Mouse (Mus musculus) hindbrain, embryonic 16.5 days (tissue): Measurements from ENCODE around the gene Esrrg. TPM values are rescaled to one million over a fixed set of nuclear protein-coding genes. Genes with fewer than 3 reads are reported as not detected.

Experiments used
- ATAC-seq: fragments of 200-750 bp; cut with Nextera tagmentation; 2 replicates; pipeline ENCODE4 v1.8.0; 2017; ENCODE audit warnings: moderate TSS enrichment, moderate library complexity
- H3K27ac ChIP-seq: fragments of 300-500 bp; sonication (generic); 2 replicates; pipeline ENCODE4 v1.5.1; 2014; ENCODE audit warnings: low read depth, mild to moderate bottlenecking, control low read depth, low read length, moderate library complexity
- H3K27me3 ChIP-seq: fragments of 300-500 bp; sonication (generic); replicated peaks from 2 replicates; pipeline ENCODE4 v1.6.1; 2014; ENCODE audit warnings: low read length; ENCODE audit not compliant: control insufficient read depth, insufficient read depth
- H3K36me3 ChIP-seq: fragments of 300-500 bp; sonication (generic); 2 replicates; pipeline ENCODE4 v1.6.1; 2014; ENCODE audit warnings: mild to moderate bottlenecking, low read length, moderate library complexity, mixed read lengths; ENCODE audit not compliant: control insufficient read depth, insufficient read depth
- H3K4me1 ChIP-seq: fragments of 300-500 bp; sonication (generic); 2 replicates; pipeline ENCODE4 v1.6.1; 2014; ENCODE audit warnings: low read depth, low read length; ENCODE audit not compliant: control insufficient read depth, insufficient read depth
- H3K4me2 ChIP-seq: fragments of 300-500 bp; sonication (generic); 2 replicates; pipeline ENCODE4 v1.6.1; 2014; ENCODE audit warnings: mild to moderate bottlenecking, low read length, control low read depth, moderate library complexity
- H3K4me3 ChIP-seq: fragments of 300-500 bp; sonication (generic); 2 replicates; pipeline ENCODE4 v1.5.1; 2014; ENCODE audit warnings: mild to moderate bottlenecking, low read length, control low read depth, moderate library complexity
- H3K9ac ChIP-seq: fragments of 300-500 bp; sonication (generic); 2 replicates; pipeline ENCODE4 v1.6.1; 2014; ENCODE audit warnings: low read depth, mild to moderate bottlenecking, control low read depth, low read length, moderate library complexity
- H3K9me3 ChIP-seq: fragments of 300-500 bp; sonication (generic); 2 replicates; pipeline ENCODE4 v1.6.1; 2014; ENCODE audit warnings: mild to moderate bottlenecking, low read length, moderate library complexity; ENCODE audit not compliant: control insufficient read depth
- WGBS: fragments of 180-500 bp; shearing (Covaris S2); extraction: QIAGEN DNeasy Blood & Tissue Kit; methylation state at CpG from one replicate; pipeline ENCODE4 v1.1.7; 2014; 5-methylcytosine and 5-hydroxymethylcytosine counted together
- polyA plus RNA-seq: library from polyadenylated mRNA; unstranded; fragments of >200 nt; fragmentation: Nextera tagmentation; extraction: Ambion mirVana; gene quantifications from 2 replicates; pipeline ENCODE4 v1.2.1, GENCODE M21; 2015

Gene Esrrg
- polyA plus RNA-seq, 1 experiment from 2014 or later: 38.6 TPM

DNA sequence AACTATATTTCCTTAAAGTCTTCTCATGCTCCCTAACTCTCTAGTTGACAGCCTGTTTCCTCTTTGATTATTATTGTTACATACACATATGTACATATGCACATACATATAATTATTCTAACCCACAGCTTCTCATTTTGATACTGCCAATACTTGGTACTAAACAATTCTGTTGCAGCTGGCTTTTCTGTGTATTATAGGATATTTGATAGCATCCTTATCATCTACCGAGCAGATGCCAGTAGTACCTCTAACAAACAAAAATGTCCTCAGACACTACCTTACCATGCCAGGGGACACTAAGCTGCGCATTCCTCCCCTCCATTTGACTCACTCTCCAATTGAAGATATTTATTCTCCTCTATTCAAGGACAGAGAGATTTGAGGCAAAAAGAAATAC is 543.4 kb downstream of the Esrrg start:
- Histone ChIP-seq H3K9ac (no peak overlapping the region), H3K4me3 (no peak overlapping the region), H3K36me3 (no peaks in the 10 kb centered on the region), H3K27ac (no peak overlapping the region), H3K9me3 (no peaks in the 10 kb centered on the region), H3K4me1 (no peaks in the 10 kb centered on the region), H3K27me3 (no peaks in the 10 kb centered on the region), H3K4me2 (no peak overlapping the region)
- ATAC-seq: no peak
- 97% methylated on average over 2 of the region's 2 CpGs for WGBS

GRCm38 (mm10) chr1:188153665-188154064 is 545.1 kb downstream of the Esrrg start:
- Histone ChIP-seq H3K4me2 (no peak overlapping the region), H3K4me3 (no peak overlapping the region), H3K27ac (no peak overlapping the region), H3K9ac (no peak overlapping the region), H3K9me3 (no peaks in the 10 kb centered on the region), H3K4me1 (no peaks in the 10 kb centered on the region), H3K27me3 (no peaks in the 10 kb centered on the region), H3K36me3 (no peaks in the 10 kb centered on the region)
- WGBS: 59% methylated on average over 2 of the region's 2 CpGs
- no peak for ATAC-seq

DNA sequence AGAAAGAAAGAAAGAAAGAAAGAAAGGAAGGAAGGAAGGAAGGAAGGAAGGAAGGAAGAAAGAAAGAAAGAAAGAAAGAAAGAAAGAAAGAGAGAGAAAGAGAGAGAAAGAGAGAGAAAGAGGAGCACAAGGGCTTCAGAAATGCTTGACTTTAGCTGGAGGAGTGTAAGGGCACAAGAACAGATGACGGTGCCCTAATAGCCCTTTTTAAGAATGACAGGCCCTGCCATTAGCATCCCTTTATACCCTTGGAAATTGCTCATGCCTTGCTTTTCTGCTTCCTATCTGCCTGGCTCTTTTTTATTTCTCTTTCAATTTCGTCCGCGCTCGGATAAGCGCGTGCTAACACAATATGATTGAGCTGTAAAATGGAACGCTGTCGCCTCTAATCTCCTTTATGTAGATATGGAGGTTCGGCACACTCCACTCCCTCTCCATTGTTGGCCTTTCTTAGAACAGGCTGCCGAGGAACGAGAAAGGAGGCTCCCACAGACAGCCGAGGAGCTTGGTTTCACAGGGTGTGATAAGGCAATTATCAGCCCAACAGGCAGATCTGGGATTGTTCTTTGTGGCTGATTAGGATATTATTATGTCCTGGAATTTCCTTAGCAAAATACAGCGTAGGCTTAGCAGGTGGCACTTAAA is 546.0 kb downstream of the Esrrg start:
- Histone ChIP-seq H3K27ac (no peak overlapping the region), H3K9me3 (no peaks in the 10 kb centered on the region), H3K36me3 (no peaks in the 10 kb centered on the region), H3K27me3 (no peaks in the 10 kb centered on the region), H3K9ac (peak overlapping the region; percentile 9; the same call in 1 of the 2 replicates), H3K4me2 (peak overlapping the region; percentile 42), H3K4me1 (no peaks in the 10 kb centered on the region), H3K4me3 (no peak overlapping the region; the same call in 1 of the 2 replicates)
- WGBS: 19% methylated on average over 14 of the region's 14 CpGs
- ATAC-seq: peak; percentile 40; the same call in 1 of the 2 replicates

GRCm38 (mm10) chr1:188155135-188155779 is 546.7 kb downstream of the Esrrg start:
- Histone ChIP-seq H3K4me1 (no peaks in the 10 kb centered on the region), H3K4me3 (no peak overlapping the region), H3K9me3 (no peaks in the 10 kb centered on the region), H3K9ac (no peak overlapping the region), H3K27me3 (no peaks in the 10 kb centered on the region), H3K4me2 (no peak overlapping the region), H3K36me3 (no peaks in the 10 kb centered on the region), H3K27ac (no peak overlapping the region)
- no peak for ATAC-seq
- 73% methylated on average over 22 of the region's 22 CpGs for WGBS

DNA sequence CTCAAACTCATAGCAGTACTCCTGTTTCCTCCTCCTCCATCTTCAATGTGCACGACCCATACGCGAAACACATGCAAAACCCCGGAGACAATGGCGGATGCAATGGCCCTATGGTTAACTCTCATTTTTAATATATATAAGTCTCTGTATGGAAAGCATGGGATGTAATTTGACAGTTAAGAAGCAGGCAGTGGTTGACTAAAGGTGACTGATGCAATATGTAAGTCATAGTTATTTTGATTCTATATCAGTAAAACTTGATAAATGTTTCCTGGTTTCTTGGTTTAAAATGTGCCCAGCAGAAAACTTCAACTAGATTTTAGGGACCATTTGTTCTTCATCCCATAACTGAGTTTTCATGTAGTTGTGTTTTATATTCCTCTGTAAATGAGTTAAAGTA is 547.9 kb downstream of the Esrrg start:
- H3K27me3 ChIP-seq: no peaks in the 10 kb centered on the region
- no peaks in the 10 kb centered on the region for H3K9me3 ChIP-seq
- no peaks in the 10 kb centered on the region for H3K4me1 ChIP-seq
- no peak overlapping the region for H3K9ac ChIP-seq
- H3K4me3 ChIP-seq: no peak overlapping the region
- no peak overlapping the region for H3K27ac ChIP-seq
- ATAC-seq: no peak
- no peak overlapping the region for H3K4me2 ChIP-seq
- WGBS: 97% methylated on average over 5 of the region's 5 CpGs
- H3K36me3 ChIP-seq: no peaks in the 10 kb centered on the region

- H3K4me2 ChIP-seq: no peak overlapping the region
- no peaks in the 10 kb centered on the region for H3K9me3 ChIP-seq
- H3K36me3 ChIP-seq: no peaks in the 10 kb centered on the region
- no peak overlapping the region for H3K27ac ChIP-seq
- no peak overlapping the region for H3K4me3 ChIP-seq
- WGBS: 87% methylated on average over 7 of the region's 7 CpGs
- no peaks in the 10 kb centered on the region for H3K27me3 ChIP-seq
- H3K4me1 ChIP-seq: no peaks in the 10 kb centered on the region
- no peak for ATAC-seq
- H3K9ac ChIP-seq: no peak overlapping the region
These were observed 548.8 kb downstream of the Esrrg start for GRCm38 (mm10) chr1:188157237-188157955.

- WGBS: 95% methylated on average over 1 of the region's 1 CpGs
- H3K4me3 ChIP-seq: no peak overlapping the region
- ATAC-seq: no peak
These were observed 550.1 kb downstream of the Esrrg start for GRCm38 (mm10) chr1:188158675-188159074.

GRCm38 (mm10) chr1:188159108-188159507 is 550.5 kb downstream of the Esrrg start:
- Histone ChIP-seq H3K4me3 (no peak overlapping the region), H3K9ac (no peak overlapping the region), H3K4me1 (no peaks in the 10 kb centered on the region), H3K27ac (no peak overlapping the region), H3K36me3 (no peaks in the 10 kb centered on the region), H3K4me2 (no peak overlapping the region), H3K27me3 (no peaks in the 10 kb centered on the region), H3K9me3 (no peaks in the 10 kb centered on the region)
- 94% methylated on average over 2 of the region's 2 CpGs for WGBS
- ATAC-seq: no peak

More at GRCm38 (mm10) chr1:188158675-188159074, 550.1 kb downstream of the Esrrg start:
- Histone ChIP-seq H3K4me1 (no peaks in the 10 kb centered on the region), H3K9me3 (no peaks in the 10 kb centered on the region), H3K27me3 (no peaks in the 10 kb centered on the region), H3K4me2 (no peak overlapping the region), H3K9ac (no peak overlapping the region), H3K27ac (no peak overlapping the region), H3K36me3 (no peaks in the 10 kb centered on the region)

GRCm38 (mm10) chr1:188163058-188163457 is 554.5 kb downstream of the Esrrg start:
- ATAC-seq: no peak
- Histone ChIP-seq H3K27me3 (no peaks in the 10 kb centered on the region), H3K4me1 (no peaks in the 10 kb centered on the region), H3K9me3 (no peaks in the 10 kb centered on the region), H3K4me2 (no peak overlapping the region), H3K27ac (no peak overlapping the region), H3K36me3 (no peaks in the 10 kb centered on the region), H3K9ac (no peak overlapping the region), H3K4me3 (no peak overlapping the region)
